ENCODE assay signal across 33 mouse cellular contexts in genomic region chr7:19028067-19028466, GRCm38 (mm10). TPM values are rescaled to one million over a fixed set of nuclear protein-coding genes. Genes with fewer than 3 reads are reported as not detected.
DNase-seq lines count a peak whose midpoint lies in the region; ATAC-seq and TF ChIP-seq lines count a peak whose summit lies in the region.
"Had no signal": no experiment of that assay in that cellular context is flagged by ENCODE, and none has a peak within 500 bp of the region (broad histone marks: within the 10 kb centered on the region; RNA-seq: fewer than 3 reads in every experiment).

No protein-coding gene starts in this region.

- H3K36me3 ChIP-seq in forebrain, embryonic 12.5 days (replicated peaks), result peaks cover 45% of the 10 kb centered on the region
- peaks cover 41% of the 10 kb centered on the region for H3K36me3 ChIP-seq in forebrain, postnatal 0 days (ENCODE audit: insufficient read depth)

- no peak for TF ChIP-seq CTCF in forebrain, postnatal 0 days (IDR thresholded peaks at IDR 0.05; ENCODE audit: low read depth)

- H3K4me3 ChIP-seq in forebrain, embryonic 12.5 days (replicated peaks), result no peak overlapping the region
- no peak overlapping the region for H3K4me3 ChIP-seq in forebrain, postnatal 0 days (ENCODE audit: low read depth, low read length)
- H3K4me3 ChIP-seq: embryonic facial prominence, embryonic 12.5 days; embryonic facial prominence, embryonic 15.5 days; forebrain, embryonic 15.5 days; gastrocnemius, adult 2 months; heart, adult 2 months; heart, embryonic 13.5 days; hindbrain, embryonic 15.5 days; intestine, embryonic 15.5 days had no signal

- H3K4me1 ChIP-seq in forebrain, embryonic 12.5 days, result peaks cover 24% of the 10 kb centered on the region
- H3K4me1 ChIP-seq in forebrain, postnatal 0 days (ENCODE audit: insufficient read depth), result peaks cover 3% of the 10 kb centered on the region; the same call in 1 of the 2 replicates

- no peak overlapping the region for H3K27ac ChIP-seq in forebrain, embryonic 12.5 days
- no peak overlapping the region for H3K27ac ChIP-seq in forebrain, postnatal 0 days (ENCODE audit: low read depth, low read length)
- H3K27ac ChIP-seq: embryonic facial prominence, embryonic 12.5 days; embryonic facial prominence, embryonic 15.5 days; forebrain, embryonic 15.5 days; gastrocnemius, adult 2 months; heart, adult 2 months; heart, embryonic 10.5 days; heart, embryonic 13.5 days; hindbrain, embryonic 15.5 days; intestine, embryonic 15.5 days had no signal

- H3K27me3 ChIP-seq in forebrain, embryonic 12.5 days, result peaks cover 8% of the 10 kb centered on the region
- H3K27me3 ChIP-seq in forebrain, postnatal 0 days (ENCODE audit: insufficient read depth, low read length), result peaks cover 7% of the 10 kb centered on the region
- H3K27me3 ChIP-seq: Patski had no signal

- no peak overlapping the region for H3K4me2 ChIP-seq in forebrain, embryonic 12.5 days
- H3K4me2 ChIP-seq in forebrain, postnatal 0 days (ENCODE audit: low read depth), result no peak overlapping the region
- H3K4me2 ChIP-seq: embryonic facial prominence, embryonic 12.5 days; embryonic facial prominence, embryonic 15.5 days; forebrain, embryonic 15.5 days; heart, embryonic 13.5 days; hindbrain, embryonic 15.5 days; intestine, embryonic 15.5 days had no signal

- H3K9ac ChIP-seq in forebrain, embryonic 12.5 days, result 0 out of 2 replicates have a peak overlapping the region, but pooled peaks have one; percentile 18
- H3K9ac ChIP-seq in forebrain, postnatal 0 days, result no peak overlapping the region
- H3K9ac ChIP-seq: embryonic facial prominence, embryonic 15.5 days; forebrain, embryonic 15.5 days; heart, embryonic 13.5 days; hindbrain, embryonic 15.5 days; intestine, embryonic 15.5 days had no signal

- no peaks in the 10 kb centered on the region for H3K9me3 ChIP-seq in forebrain, embryonic 12.5 days
- no peaks in the 10 kb centered on the region for H3K9me3 ChIP-seq in forebrain, postnatal 0 days (ENCODE audit: low read length)
- H3K9me3 ChIP-seq: embryonic facial prominence, embryonic 12.5 days; embryonic facial prominence, embryonic 15.5 days; forebrain, embryonic 15.5 days; G1E; heart, embryonic 10.5 days; heart, embryonic 13.5 days; hindbrain, embryonic 15.5 days; intestine, embryonic 15.5 days had no signal

- DNase-seq in forebrain, postnatal 0 days, result no peak
- DNase-seq in A20 (ENCODE audit: low read depth, low spot score) (peak; percentile 54), MN1 (ENCODE audit: low spot score) (peak; percentile 27)
- DNase-seq in gastrocnemius, postnatal 4 days (ENCODE audit: low spot score in 2 of 2), result no peak
- no peak for DNase-seq in thymus, postnatal 36 days
- DNase-seq in spleen, adult 12 weeks (ENCODE audit: low spot score), result no peak
- DNase-seq: adrenal gland, adult 2 months; adrenal gland, postnatal 14 days; cerebellum, adult 2 months; cerebellum, adult 9-11 months; cerebellum, postnatal 25 days; gastrocnemius, adult 2 months; gastrocnemius, postnatal 14 days; heart, adult 2 months; heart, postnatal 14 days; heart, postnatal 4 days; kidney, adult 11 months; kidney, adult 8-10 months had no signal

- no peak for ATAC-seq in forebrain, embryonic 12.5 days (ENCODE audit: low FRiP score)
- no peak for ATAC-seq in forebrain, postnatal 0 days
- ATAC-seq in granulocyte monocyte progenitor cell, adult 5-6 weeks (replicated peaks; ENCODE audit: poor library complexity, severe bottlenecking), result peak; percentile 20; the same call in 1 of the 2 replicates
- ATAC-seq: forebrain, embryonic 15.5 days; intestine, embryonic 15.5 days; Patski had no signal

RNA-seq across cellular contexts. Expression of gene Sympk, which starts 3.9 kb away (rescaled TPM):
- polyA plus RNA-seq in forebrain, embryonic 12.5 days (2016; fragmentation: Nextera tagmentation; extraction: Ambion mirVana), result 50.6 and 53.2 TPM in 2 replicates
- 70.3 and 73.8 TPM in 2 replicates for total RNA-seq in forebrain, postnatal 0 days (2014; rRNA removed)
- 16.6 and 20.0 TPM in 2 replicates for polyA plus RNA-seq in forebrain, postnatal 0 days (2015; fragmentation: Nextera tagmentation; extraction: Ambion mirVana)
- 79.9 and 98.6 TPM in 2 replicates for total RNA-seq in granulocyte monocyte progenitor cell, adult 5-6 weeks (2014; fragmentation: Nextera tagmentation)
- total RNA-seq in granulocyte monocyte progenitor cell, adult 5-6 weeks (2017), result 38.5 and 46.7 TPM in 2 replicates
- 10 to 100 TPM; 61.4 to 63.8 TPM for total RNA-seq in gastrocnemius, postnatal 4 days (2021)

RNA-seq across cellular contexts. Expression of gene Foxa3, which starts 4.7 kb away (rescaled TPM):
- polyA plus RNA-seq in forebrain, embryonic 12.5 days (2016; fragmentation: Nextera tagmentation; extraction: Ambion mirVana), result 0.09 TPM in 1 of 2 replicates, not detected in the other
- total RNA-seq in forebrain, postnatal 0 days (2014; rRNA removed), result not detected in 2 replicates
- polyA plus RNA-seq in forebrain, postnatal 0 days (2015; fragmentation: Nextera tagmentation; extraction: Ambion mirVana), result not detected in 2 replicates
- total RNA-seq in granulocyte monocyte progenitor cell, adult 5-6 weeks (2014; fragmentation: Nextera tagmentation), result not detected in 2 replicates
- not detected in 2 replicates for total RNA-seq in granulocyte monocyte progenitor cell, adult 5-6 weeks (2017)
- total RNA-seq in gastrocnemius, postnatal 4 days (2021), result under 1 TPM in 1 of 2 experiments, not detected in 1; 0.13 TPM
- total RNA-seq: adrenal gland, adult 2 months; G1E; gastrocnemius, adult 2 months; gastrocnemius, postnatal 14 days; heart, adult 2 months; heart, postnatal 14 days; heart, postnatal 4 days had no signal
- polyA plus RNA-seq: cerebellum, adult 2 months; forebrain, embryonic 11.5 days; forebrain, embryonic 15.5 days; G1E; hindbrain, embryonic 11.5 days; hindbrain, embryonic 15.5 days had no signal

RNA-seq across cellular contexts. Expression of gene Irf2bp1, which starts 24.2 kb away (rescaled TPM):
- polyA plus RNA-seq in forebrain, embryonic 12.5 days (2016; fragmentation: Nextera tagmentation; extraction: Ambion mirVana), result 36.2 and 39.8 TPM in 2 replicates
- total RNA-seq in forebrain, postnatal 0 days (2014; rRNA removed), result 101 and 129 TPM in 2 replicates
- polyA plus RNA-seq in forebrain, postnatal 0 days (2015; fragmentation: Nextera tagmentation; extraction: Ambion mirVana), result 27.0 and 27.2 TPM in 2 replicates
- 14.5 and 24.3 TPM in 2 replicates for total RNA-seq in granulocyte monocyte progenitor cell, adult 5-6 weeks (2014; fragmentation: Nextera tagmentation)
- total RNA-seq in granulocyte monocyte progenitor cell, adult 5-6 weeks (2017), result 8.4 and 17.5 TPM in 2 replicates
- 10 to 100 TPM; 36.6 to 38.1 TPM for total RNA-seq in gastrocnemius, postnatal 4 days (2021)

RNA-seq across cellular contexts. Expression of gene Rsph6a, which starts 26.4 kb away (rescaled TPM):
- polyA plus RNA-seq in forebrain, embryonic 12.5 days (2016; fragmentation: Nextera tagmentation; extraction: Ambion mirVana), result not detected in 2 replicates
- total RNA-seq in forebrain, postnatal 0 days (2014; rRNA removed), result 0.19 and 0.23 TPM in 2 replicates
- 0.09 and 0.23 TPM in 2 replicates for polyA plus RNA-seq in forebrain, postnatal 0 days (2015; fragmentation: Nextera tagmentation; extraction: Ambion mirVana)
- not detected in 2 replicates for total RNA-seq in granulocyte monocyte progenitor cell, adult 5-6 weeks (2014; fragmentation: Nextera tagmentation)
- not detected in 2 replicates for total RNA-seq in granulocyte monocyte progenitor cell, adult 5-6 weeks (2017)
- total RNA-seq in gastrocnemius, postnatal 4 days (2021), result not detected
- total RNA-seq: adrenal gland, adult 2 months; adrenal gland, postnatal 14 days; common myeloid progenitor, adult 5-6 weeks; gastrocnemius, adult 2 months; gastrocnemius, postnatal 14 days; heart, adult 2 months; heart, postnatal 14 days; heart, postnatal 4 days had no signal
- polyA plus RNA-seq: adrenal gland, adult 2 months; embryonic facial prominence, embryonic 12.5 days; embryonic facial prominence, embryonic 15.5 days; forebrain, embryonic 11.5 days; forebrain, embryonic 15.5 days; heart, embryonic 10.5 days; heart, embryonic 13.5 days; heart, embryonic 16.5 days; hindbrain, embryonic 11.5 days; intestine, embryonic 15.5 days; Patski had no signal

RNA-seq across cellular contexts. Expression of gene Mypop, which starts 37.0 kb away (rescaled TPM):
- 3.3 and 4.6 TPM in 2 replicates for polyA plus RNA-seq in forebrain, embryonic 12.5 days (2016; fragmentation: Nextera tagmentation; extraction: Ambion mirVana)
- 12.3 and 13.9 TPM in 2 replicates for total RNA-seq in forebrain, postnatal 0 days (2014; rRNA removed)
- 3.8 and 4.3 TPM in 2 replicates for polyA plus RNA-seq in forebrain, postnatal 0 days (2015; fragmentation: Nextera tagmentation; extraction: Ambion mirVana)
- not detected in 2 replicates for total RNA-seq in granulocyte monocyte progenitor cell, adult 5-6 weeks (2014; fragmentation: Nextera tagmentation)
- total RNA-seq in granulocyte monocyte progenitor cell, adult 5-6 weeks (2017), result 0.82 TPM in 1 of 2 replicates, not detected in the other
- total RNA-seq in gastrocnemius, postnatal 4 days (2021), result 1 to 10 TPM; 3.2 to 3.7 TPM

Comparison
In these comparisons a context has a peak if more than half of its experiments do, and no peak if none do; other contexts are left out.
1. DNase-seq: peak in A20 (single experiment) and MN1 (single experiment); none in forebrain, postnatal 0 days (single experiment), gastrocnemius, postnatal 4 days (0 of 2), thymus, postnatal 36 days (0 of 2) and spleen, adult 12 weeks (single experiment).